Mouse (Mus musculus) B cell, adult 2 months (primary cell): Measurements from ENCODE around the gene Esp36.
"Not testable (repeated sequence)": the region's sequence is repeated elsewhere in the genome, so short reads cannot be mapped to it uniquely, and the experiment has no call there.

Experiments
- DNase-seq, 2 experiments: peaks; one replicate each; pipeline ENCODE4 v3.0.0; 2022

Esp36 gene

DNA sequence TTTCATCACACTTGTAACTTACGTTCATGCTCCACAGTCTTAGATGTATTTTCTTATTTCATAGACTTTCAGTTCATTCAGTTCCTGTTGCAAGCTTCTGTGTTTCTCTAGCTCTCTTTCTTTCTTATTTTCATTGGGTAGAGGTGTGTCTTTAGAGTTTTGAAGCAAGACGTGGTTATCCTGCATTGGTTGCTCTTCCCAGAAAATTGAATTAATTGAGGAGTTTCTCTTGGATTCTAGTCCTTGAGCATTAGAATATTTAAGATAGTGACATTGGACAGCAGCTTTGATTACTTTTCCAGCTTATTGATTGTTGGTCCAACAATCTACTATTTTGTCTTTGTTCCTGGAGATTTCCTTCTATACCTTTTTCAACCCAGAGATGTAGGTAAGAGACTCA is at the start of gene Esp36:
Esp36 (minus strand) TSS at position 101 of the 400 bp plus-strand sequence.
- DNase-seq: no peak

GRCm38 (mm10) chr17:38456206-38456605 is 36.2 kb upstream of the Esp36 start:
- DNase-seq: not testable (repeated sequence)

GRCm38 (mm10) chr17:38450688-38451087 is 30.7 kb upstream of the Esp36 start:
- DNase-seq: no peak

DNA sequence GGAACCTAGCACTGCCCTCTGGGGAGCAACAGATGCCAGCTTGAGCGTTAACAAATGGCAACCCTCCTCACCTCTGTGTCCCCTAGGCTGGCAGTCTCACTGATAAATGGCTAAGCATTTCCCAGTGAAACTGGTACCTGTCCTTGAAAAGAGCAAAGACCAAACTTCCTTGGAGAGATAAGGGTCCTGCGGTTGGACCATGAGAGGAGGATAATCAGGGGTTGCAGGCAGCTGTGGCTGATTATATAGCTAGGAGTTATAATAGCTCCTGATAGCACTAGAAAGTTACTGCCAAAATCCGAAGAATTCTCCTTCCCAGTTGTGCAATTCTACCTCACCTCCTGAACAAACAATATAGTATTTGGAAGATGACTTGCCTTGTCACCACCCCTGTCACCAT is 13.8 kb downstream of the Esp36 start:
- no peak for DNase-seq

GRCm38 (mm10) chr17:38391821-38392220 is 28.2 kb downstream of the Esp36 start:
- DNase-seq: no peak
